Mouse (Mus musculus) bone marrow, adult 2 months (tissue): ENCODE data around the gene Rdh8.

Experiments used
- CTCF ChIP-seq: fragments of 200-500 bp; IDR thresholded peaks from 2 replicates; pipeline ENCODE4 v1.5.1; 2011; ENCODE audit warnings: low read length, control low read depth; ENCODE audit not compliant: control insufficient read depth, insufficient read depth
- POLR2A ChIP-seq: fragments of 200-500 bp; IDR thresholded peaks from 2 replicates; pipeline ENCODE4 v1.6.1; 2011; ENCODE audit warnings: low read depth, mild to moderate bottlenecking, control low read depth, low read length, borderline replicate concordance; ENCODE audit not compliant: control insufficient read depth

DNA sequence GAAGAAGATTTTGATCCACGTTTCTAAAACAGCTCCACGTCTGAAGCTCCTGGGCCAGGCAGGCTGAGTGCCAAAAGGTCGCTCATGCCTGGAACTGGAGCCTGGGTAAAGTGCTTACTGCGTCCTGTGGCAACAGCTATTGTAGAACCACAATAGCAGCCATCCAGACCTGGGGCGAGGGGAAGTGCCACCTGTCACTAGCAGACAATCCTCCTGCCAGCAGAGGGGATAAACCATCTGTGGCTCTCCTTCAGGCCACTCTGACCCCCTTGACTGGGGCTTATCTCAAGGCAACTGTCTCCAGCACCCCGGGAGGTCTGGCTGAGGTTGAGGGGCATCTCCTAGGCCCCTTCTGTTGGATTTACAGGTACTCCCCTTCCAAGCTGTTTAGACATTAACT lies 20.6 kb downstream of the Rdh8 start:
- TF ChIP-seq CTCF (no peak), POLR2A (no peak)
